Mouse (Mus musculus) midbrain, postnatal 0 days (tissue): ENCODE results near the gene AI464131. TPM values are rescaled to one million over a fixed set of nuclear protein-coding genes. Genes with fewer than 3 reads are reported as not detected.

Source experiments
- ATAC-seq: fragments of 200-750 bp; cut with Nextera tagmentation; 2 replicates; pipeline ENCODE4 v1.8.0; 2017; ENCODE audit warnings: moderate number of reproducible peaks, mild to moderate bottlenecking, moderate TSS enrichment, moderate library complexity; ENCODE audit not compliant: low FRiP score
- DNase-seq: peaks from one replicate; pipeline ENCODE4 v3.0.0-alpha.2; 2015; ENCODE audit warnings: low spot score
- H3K27ac ChIP-seq: fragments of 300-500 bp; sonication (generic); 2 replicates; pipeline ENCODE4 v1.5.1; 2014; ENCODE audit warnings: low read depth, mild to moderate bottlenecking, low read length, mixed read lengths
- H3K27me3 ChIP-seq: fragments of 300-500 bp; sonication (generic); 2 replicates; pipeline ENCODE4 v1.6.1; 2014; ENCODE audit warnings: low read length, control low read depth, mixed read lengths; ENCODE audit not compliant: insufficient read depth
- H3K36me3 ChIP-seq: fragments of 300-500 bp; sonication (generic); 2 replicates; pipeline ENCODE4 v1.6.1; 2014; ENCODE audit warnings: low read length, control low read depth, mixed read lengths; ENCODE audit not compliant: insufficient read depth
- H3K4me1 ChIP-seq: fragments of 300-500 bp; sonication (generic); 2 replicates; pipeline ENCODE4 v1.6.1; 2014; ENCODE audit warnings: mild to moderate bottlenecking, control low read depth, antibody characterized with exemption, low read length, mixed read lengths; ENCODE audit not compliant: insufficient read depth
- H3K4me2 ChIP-seq: fragments of 300-500 bp; sonication (generic); 2 replicates; pipeline ENCODE4 v1.6.1; 2014; ENCODE audit warnings: low read depth, mild to moderate bottlenecking, low read length, mixed read lengths; ENCODE audit not compliant: poor library complexity, severe bottlenecking
- H3K4me3 ChIP-seq: fragments of 300-500 bp; sonication (generic); 2 replicates; pipeline ENCODE4 v1.5.1; 2014; ENCODE audit warnings: low read depth, mild to moderate bottlenecking, low read length, moderate library complexity
- H3K9ac ChIP-seq: fragments of 300-500 bp; sonication (generic); replicated peaks from 2 replicates; pipeline ENCODE4 v1.6.1; 2014; ENCODE audit warnings: mild to moderate bottlenecking, low read length, moderate library complexity, mixed read lengths; ENCODE audit not compliant: poor library complexity, severe bottlenecking
- H3K9me3 ChIP-seq: fragments of 300-500 bp; sonication (generic); 2 replicates; pipeline ENCODE4 v1.6.1; 2016; ENCODE audit warnings: low read length, control low read depth
- CTCF ChIP-seq: IDR thresholded peaks from 2 replicates; pipeline ENCODE4 v1.5.1; 2016; ENCODE audit warnings: antibody characterized with exemption, mild to moderate bottlenecking
- WGBS: fragments of 180-500 bp; shearing (Covaris S2); extraction: QIAGEN DNeasy Blood & Tissue Kit; methylation state at CpG from one replicate; pipeline ENCODE4 v1.1.7; 2014; 5-methylcytosine and 5-hydroxymethylcytosine counted together
- polyA plus RNA-seq: library from polyadenylated mRNA; unstranded; fragments of >200 nt; fragmentation: Nextera tagmentation; extraction: Ambion mirVana; gene quantifications from 2 replicates; pipeline ENCODE4 v1.2.1, GENCODE M21; 2015
- total RNA-seq: library from RNA; depleted of rRNA; stranded (reverse); fragments of >200 nt; gene quantifications from 2 replicates; pipeline ENCODE4 v1.2.3, GENCODE M21; 2014

Gene AI464131
- total and polyA plus RNA-seq, 2 experiments from 2014 or later, result 15.7 to 46.0 TPM

GRCm38 (mm10) chr4:41505131-41505551, 2.3 kb upstream of the AI464131 start:
- H3K9me3 ChIP-seq, result no peaks in the 10 kb centered on the region
- ATAC-seq (no peak), DNase-seq (no peak)
- H3K4me1 ChIP-seq, result peaks cover 13% of the 10 kb centered on the region; the same call in 1 of the 2 replicates
- TF ChIP-seq CTCF, result peak; percentile 53
- H3K4me2 ChIP-seq, result no peak overlapping the region
- H3K9ac ChIP-seq, result no peak overlapping the region
- H3K27me3 ChIP-seq, result peaks cover 6% of the 10 kb centered on the region; the same call in 1 of the 2 replicates
- H3K27ac ChIP-seq, result no peak overlapping the region
- no peaks in the 10 kb centered on the region for H3K36me3 ChIP-seq
- 57% methylated on average over 11 of the region's 11 CpGs for WGBS
- H3K4me3 ChIP-seq, result no peak overlapping the region

GRCm38 (mm10) chr4:41504325-41504724, 1.4 kb upstream of the AI464131 start:
- ATAC-seq (no peak), DNase-seq (no peak)
- Histone ChIP-seq H3K4me1 (peaks cover 14% of the 10 kb centered on the region; the same call in 1 of the 2 replicates), H3K4me3 (no peak overlapping the region), H3K9ac (no peak overlapping the region), H3K27ac (no peak overlapping the region), H3K36me3 (no peaks in the 10 kb centered on the region), H3K9me3 (no peaks in the 10 kb centered on the region), H3K27me3 (peaks cover 11% of the 10 kb centered on the region; the same call in 1 of the 2 replicates), H3K4me2 (no peak overlapping the region)
- 79% methylated on average over 5 of the region's 5 CpGs for WGBS
- peak; percentile 56 for TF ChIP-seq CTCF

- Histone ChIP-seq H3K9ac (peak overlapping the region; percentile 48), H3K4me2 (peak overlapping the region; percentile 64), H3K27me3 (peaks cover 20% of the 10 kb centered on the region; the same call in 1 of the 2 replicates), H3K27ac (peak overlapping the region; percentile 26; the same call in 1 of the 2 replicates), H3K4me1 (peaks cover 20% of the 10 kb centered on the region; the same call in 1 of the 2 replicates), H3K4me3 (peak overlapping the region; percentile 35), H3K9me3 (no peaks in the 10 kb centered on the region), H3K36me3 (no peaks in the 10 kb centered on the region)
- ATAC-seq (peak; percentile 15), DNase-seq (peak; percentile 44)
- TF ChIP-seq CTCF, result no peak
- 15% methylated on average over 20 of the region's 20 CpGs for WGBS
These were observed 520 bp downstream of the AI464131 start for GRCm38 (mm10) chr4:41502171-41502940.

- Histone ChIP-seq H3K4me1 (peaks cover 12% of the 10 kb centered on the region; the same call in 1 of the 2 replicates), H3K27ac (no peak overlapping the region), H3K27me3 (peaks cover 27% of the 10 kb centered on the region; the same call in 1 of the 2 replicates), H3K9ac (no peak overlapping the region), H3K9me3 (no peaks in the 10 kb centered on the region), H3K36me3 (no peaks in the 10 kb centered on the region), H3K4me2 (no peak overlapping the region), H3K4me3 (no peak overlapping the region)
- ATAC-seq, result no peak
- TF ChIP-seq CTCF, result no peak
- WGBS, result 78% methylated on average over 4 of the region's 4 CpGs
- DNase-seq, result no peak
These were observed 2.1 kb downstream of the AI464131 start for GRCm38 (mm10) chr4:41500787-41501186.

- ATAC-seq (no peak), DNase-seq (peak; percentile 47)
- Histone ChIP-seq H3K27ac (peak overlapping the region; percentile 47; the same call in 1 of the 2 replicates), H3K36me3 (no peaks in the 10 kb centered on the region), H3K9me3 (no peaks in the 10 kb centered on the region), H3K27me3 (peaks cover 27% of the 10 kb centered on the region; the same call in 1 of the 2 replicates), H3K9ac (no peak overlapping the region), H3K4me2 (peak overlapping the region; percentile 48; the same call in 1 of the 2 replicates), H3K4me3 (0 out of 2 replicates have a peak overlapping the region, but pooled peaks have one; percentile 23), H3K4me1 (peaks cover 12% of the 10 kb centered on the region; the same call in 1 of the 2 replicates)
- no peak for TF ChIP-seq CTCF
- WGBS, result 63% methylated on average over 8 of the region's 8 CpGs
These were observed 3.3 kb downstream of the AI464131 start for GRCm38 (mm10) chr4:41499619-41500018.

- 18% methylated on average over 43 of the region's 43 CpGs for WGBS
- Histone ChIP-seq H3K4me2 (peak overlapping the region; percentile 48), H3K4me1 (peaks cover 12% of the 10 kb centered on the region; the same call in 1 of the 2 replicates), H3K36me3 (no peaks in the 10 kb centered on the region), H3K4me3 (peak overlapping the region; percentile 23), H3K27me3 (peaks cover 27% of the 10 kb centered on the region; the same call in 1 of the 2 replicates), H3K9ac (no peak overlapping the region), H3K9me3 (no peaks in the 10 kb centered on the region), H3K27ac (peak overlapping the region; percentile 47; the same call in 1 of the 2 replicates)
- no peak for ATAC-seq
- peak; percentile 5; the same call in 1 of the 2 replicates for TF ChIP-seq CTCF
- peak; percentile 53 for DNase-seq
These were observed 3.9 kb downstream of the AI464131 start for GRCm38 (mm10) chr4:41498921-41499391.
